Mouse (Mus musculus) lung, embryonic 16.5 days (tissue): ENCODE data around the gene Slc25a21. TPM values are rescaled to one million over a fixed set of nuclear protein-coding genes. Genes with fewer than 3 reads are reported as not detected.
"Not testable (repeated sequence)": the region's sequence is repeated elsewhere in the genome, so short reads cannot be mapped to it uniquely, and the experiment has no call there.

Experiments used
- ATAC-seq: fragments of 200-750 bp; cut with Nextera tagmentation; 2 replicates; pipeline ENCODE4 v1.8.0; 2017; ENCODE audit warnings: low read depth, mild to moderate bottlenecking, moderate library complexity
- H3K27ac ChIP-seq: fragments of 300-500 bp; sonication (generic); 2 replicates; pipeline ENCODE4 v1.5.1; 2014; ENCODE audit warnings: mild to moderate bottlenecking, control low read depth, low read length
- H3K27me3 ChIP-seq: fragments of 300-500 bp; sonication (generic); 2 replicates; pipeline ENCODE4 v1.6.1; 2014; ENCODE audit warnings: low read depth, low read length, mixed read lengths; ENCODE audit not compliant: control insufficient read depth, insufficient read depth
- H3K36me3 ChIP-seq: fragments of 300-500 bp; sonication (generic); 2 replicates; pipeline ENCODE4 v1.6.1; 2014; ENCODE audit warnings: low read length; ENCODE audit not compliant: control insufficient read depth, insufficient read depth
- H3K4me1 ChIP-seq: fragments of 300-500 bp; sonication (generic); replicated peaks from 2 replicates; pipeline ENCODE4 v1.6.1; 2014; ENCODE audit warnings: low read length, mixed read lengths; ENCODE audit not compliant: control insufficient read depth, insufficient read depth
- H3K4me2 ChIP-seq: fragments of 300-500 bp; sonication (generic); 2 replicates; pipeline ENCODE4 v1.6.1; 2014; ENCODE audit warnings: low read depth, low read length, control low read depth
- H3K4me3 ChIP-seq: fragments of 300-500 bp; sonication (generic); 2 replicates; pipeline ENCODE4 v1.5.1; 2014; ENCODE audit warnings: mild to moderate bottlenecking, low read length, control low read depth
- H3K9ac ChIP-seq: fragments of 300-500 bp; sonication (generic); 2 replicates; pipeline ENCODE4 v1.6.1; 2014; ENCODE audit warnings: low read length, control low read depth
- H3K9me3 ChIP-seq: fragments of 300-500 bp; sonication (generic); 2 replicates; pipeline ENCODE4 v1.6.1; 2016; ENCODE audit warnings: low read length; ENCODE audit not compliant: control insufficient read depth
- WGBS: fragments of 180-500 bp; shearing (Covaris S2); extraction: QIAGEN DNeasy Blood & Tissue Kit; methylation state at CpG from one replicate; pipeline ENCODE4 v1.1.7; 2014; 5-methylcytosine and 5-hydroxymethylcytosine counted together
- polyA plus RNA-seq: library from polyadenylated mRNA; unstranded; fragments of >200 nt; fragmentation: Nextera tagmentation; extraction: Ambion mirVana; gene quantifications from 2 replicates; pipeline ENCODE4 v1.2.1, GENCODE M21; 2015

The Slc25a21 gene
- polyA plus RNA-seq, 1 experiment from 2014 or later, result 0.30 TPM

- not testable (repeated sequence) for H3K9me3 ChIP-seq, H3K4me1 ChIP-seq, H3K27me3 ChIP-seq, H3K27ac ChIP-seq, H3K9ac ChIP-seq, ATAC-seq, H3K4me2 ChIP-seq, H3K4me3 ChIP-seq, H3K36me3 ChIP-seq
- 66% methylated on average over 5 of the region's 5 CpGs for WGBS
Observed at GRCm38 (mm10) chr12:57212463-57212862, 15.2 kb upstream of the Slc25a21 start.

- H3K27me3 ChIP-seq, result no peaks in the 10 kb centered on the region
- H3K4me1 ChIP-seq, result no peaks in the 10 kb centered on the region
- H3K27ac ChIP-seq, result no peak overlapping the region
- H3K36me3 ChIP-seq, result no peaks in the 10 kb centered on the region
- peak overlapping the region; percentile 69 for H3K4me2 ChIP-seq
- ATAC-seq, result peak; percentile 86
- H3K9me3 ChIP-seq, result no peaks in the 10 kb centered on the region
- 3% methylated on average over 30 of the region's 30 CpGs for WGBS
- H3K9ac ChIP-seq, result peak overlapping the region; percentile 61
- H3K4me3 ChIP-seq, result peak overlapping the region; percentile 50
Observed at GRCm38 (mm10) chr12:57211353-57212311, 14.4 kb upstream of the Slc25a21 start.

GRCm38 (mm10) chr12:57204276-57204851 is 7.1 kb upstream of the Slc25a21 start:
- Histone ChIP-seq H3K27me3 (no peaks in the 10 kb centered on the region), H3K4me2 (no peak overlapping the region), H3K4me3 (no peak overlapping the region), H3K9me3 (no peaks in the 10 kb centered on the region), H3K36me3 (no peaks in the 10 kb centered on the region), H3K4me1 (no peaks in the 10 kb centered on the region), H3K9ac (no peak overlapping the region), H3K27ac (no peak overlapping the region)
- no peak for ATAC-seq
- WGBS, result 74% methylated on average over 4 of the region's 4 CpGs

- no peak for ATAC-seq
- Histone ChIP-seq H3K4me2 (no peak overlapping the region), H3K4me3 (no peak overlapping the region), H3K27ac (no peak overlapping the region), H3K9me3 (no peaks in the 10 kb centered on the region), H3K27me3 (peaks cover 6% of the 10 kb centered on the region), H3K9ac (no peak overlapping the region), H3K4me1 (no peaks in the 10 kb centered on the region), H3K36me3 (no peaks in the 10 kb centered on the region)
- WGBS, result 89% methylated on average over 3 of the region's 3 CpGs
Observed at GRCm38 (mm10) chr12:57201901-57202300, 4.6 kb upstream of the Slc25a21 start.

- no peak overlapping the region for H3K9ac ChIP-seq
- H3K4me3 ChIP-seq, result no peak overlapping the region
- peaks cover 8% of the 10 kb centered on the region for H3K27me3 ChIP-seq
- no peaks in the 10 kb centered on the region for H3K36me3 ChIP-seq
- H3K4me1 ChIP-seq, result 0 out of 2 replicates have a peak, but pooled peaks cover 2% of the 10 kb centered on the region
- no peaks in the 10 kb centered on the region for H3K9me3 ChIP-seq
- ATAC-seq, result no peak
- no peak overlapping the region for H3K4me2 ChIP-seq
- H3K27ac ChIP-seq, result no peak overlapping the region
- WGBS, result 91% methylated on average over 2 of the region's 2 CpGs
Observed at GRCm38 (mm10) chr12:57199427-57199826, 2.2 kb upstream of the Slc25a21 start.

GRCm38 (mm10) chr12:57198269-57198668 is 997 bp upstream of the Slc25a21 start:
- Histone ChIP-seq H3K27me3 (peaks cover 8% of the 10 kb centered on the region), H3K9me3 (no peaks in the 10 kb centered on the region), H3K4me2 (no peak overlapping the region), H3K4me1 (0 out of 2 replicates have a peak, but pooled peaks cover 2% of the 10 kb centered on the region), H3K36me3 (no peaks in the 10 kb centered on the region), H3K27ac (no peak overlapping the region), H3K9ac (no peak overlapping the region), H3K4me3 (no peak overlapping the region)
- ATAC-seq, result no peak

- H3K9ac ChIP-seq, result peak overlapping the region; percentile 68
- H3K4me3 ChIP-seq, result peak overlapping the region; percentile 59
- 1% methylated on average over 56 of the region's 59 CpGs for WGBS
- ATAC-seq, result peak; percentile 60
- peaks cover 8% of the 10 kb centered on the region for H3K27me3 ChIP-seq
- H3K4me2 ChIP-seq, result peak overlapping the region; percentile 91
- H3K4me1 ChIP-seq, result 0 out of 2 replicates have a peak, but pooled peaks cover 2% of the 10 kb centered on the region
- H3K36me3 ChIP-seq, result no peaks in the 10 kb centered on the region
- H3K9me3 ChIP-seq, result no peaks in the 10 kb centered on the region
- no peak overlapping the region for H3K27ac ChIP-seq
Observed at GRCm38 (mm10) chr12:57196608-57197362, 487 bp downstream of the Slc25a21 start.

GRCm38 (mm10) chr12:57196286-57196607 is 1.0 kb downstream of the Slc25a21 start:
- Histone ChIP-seq H3K9me3 (no peaks in the 10 kb centered on the region), H3K4me1 (0 out of 2 replicates have a peak, but pooled peaks cover 2% of the 10 kb centered on the region), H3K27me3 (peaks cover 8% of the 10 kb centered on the region), H3K9ac (peak overlapping the region; percentile 68), H3K4me3 (peak overlapping the region; percentile 59), H3K36me3 (no peaks in the 10 kb centered on the region), H3K27ac (no peak overlapping the region), H3K4me2 (peak overlapping the region; percentile 91)
- WGBS, result 16% methylated on average over 8 of the region's 8 CpGs
- ATAC-seq, result no peak

- H3K36me3 ChIP-seq, result no peaks in the 10 kb centered on the region
- no peaks in the 10 kb centered on the region for H3K9me3 ChIP-seq
- H3K4me1 ChIP-seq, result 0 out of 2 replicates have a peak, but pooled peaks cover 2% of the 10 kb centered on the region
- H3K9ac ChIP-seq, result no peak overlapping the region
- peaks cover 8% of the 10 kb centered on the region for H3K27me3 ChIP-seq
- H3K4me3 ChIP-seq, result no peak overlapping the region
- 0 out of 2 replicates have a peak, but pooled peaks have one; percentile 36 for ATAC-seq
- no peak overlapping the region for H3K27ac ChIP-seq
- H3K4me2 ChIP-seq, result no peak overlapping the region
- WGBS, result 17% methylated on average over 3 of the region's 3 CpGs
Observed at GRCm38 (mm10) chr12:57194609-57195008, 2.7 kb downstream of the Slc25a21 start.
